Mouse (Mus musculus) c-Kit-positive CD71-positive TER-119-positive erythroid progenitor cells, embryonic 14.5 days (primary cell): ENCODE measurements around the gene Gramd1b.

Experiments used
- DNase-seq: peaks from one replicate; pipeline ENCODE4 v3.0.0-alpha.2; 2013; ENCODE audit warnings: low spot score

Gene Gramd1b

DNA sequence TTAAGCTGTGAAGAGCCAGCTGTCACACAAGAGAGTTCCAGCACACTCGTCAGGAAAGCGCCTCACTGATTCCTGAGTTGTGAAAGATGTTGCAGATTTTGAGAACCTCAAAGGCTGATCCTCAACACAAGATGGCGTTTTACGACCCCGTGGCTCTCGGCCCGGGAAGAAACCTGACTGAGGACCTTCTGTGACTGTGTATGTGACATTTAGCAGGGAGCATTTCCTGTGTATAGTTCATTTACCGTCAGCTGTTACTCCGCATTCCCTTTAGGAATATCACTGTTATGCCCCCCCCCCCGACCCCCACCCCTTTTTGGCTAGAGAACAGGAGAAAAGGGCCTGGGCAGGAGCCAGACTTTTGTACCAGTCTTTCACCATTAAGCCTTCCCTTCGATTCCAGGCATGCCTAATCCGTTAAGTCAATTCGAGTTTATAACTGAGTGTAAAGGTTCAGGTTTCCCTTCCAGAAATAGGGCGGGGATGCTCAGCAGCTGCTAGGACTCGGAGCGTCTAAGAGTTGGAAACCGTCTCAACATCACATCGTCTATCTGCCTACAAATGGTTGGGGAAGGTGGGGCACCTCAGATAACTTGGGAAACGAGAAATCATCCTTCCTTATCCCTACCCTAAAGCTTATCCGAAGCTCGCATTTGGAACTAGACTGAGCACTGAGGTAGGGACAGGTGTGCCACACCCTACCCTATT is 263.0 kb downstream of the Gramd1b start:
- DNase-seq, result no peak

DNA sequence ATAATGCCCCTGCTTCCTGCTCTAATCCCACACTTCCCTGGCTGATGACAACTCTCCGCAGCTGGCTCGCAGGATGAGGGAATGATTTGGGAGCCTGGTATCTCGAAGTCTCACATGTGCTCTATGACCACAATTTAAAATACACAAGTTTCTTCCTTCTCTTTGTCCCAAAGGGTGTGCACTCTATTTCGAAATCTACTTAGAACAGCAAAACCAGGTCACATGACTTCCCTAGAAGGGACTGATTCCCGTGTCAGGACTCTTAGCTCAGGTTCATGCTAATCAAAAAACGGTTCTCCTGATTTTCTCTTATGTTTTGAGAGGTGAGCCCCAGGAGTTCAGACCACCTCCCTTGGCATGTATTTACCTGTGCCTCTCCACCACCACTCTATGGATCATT is 267.3 kb downstream of the Gramd1b start:
- DNase-seq, result no peak

DNA sequence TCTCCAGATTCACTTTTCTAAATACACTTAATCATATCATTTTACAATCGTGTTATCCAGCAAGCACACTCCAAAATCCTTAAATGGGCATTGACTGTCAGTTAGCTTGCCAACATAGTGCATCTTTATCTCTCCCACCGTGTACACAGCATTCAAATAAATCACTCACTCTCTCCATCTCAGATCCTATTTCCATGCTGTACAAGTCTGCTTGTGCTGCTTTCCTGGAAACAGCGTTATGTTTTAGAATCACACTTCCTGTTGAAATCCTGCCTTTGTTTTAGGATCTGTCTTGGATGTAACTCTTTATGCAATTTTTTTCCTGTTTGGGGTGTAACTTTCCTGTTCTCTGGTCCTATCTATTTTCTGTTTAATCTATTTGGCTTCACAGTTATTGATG is 278.7 kb downstream of the Gramd1b start:
- DNase-seq, result no peak

DNA sequence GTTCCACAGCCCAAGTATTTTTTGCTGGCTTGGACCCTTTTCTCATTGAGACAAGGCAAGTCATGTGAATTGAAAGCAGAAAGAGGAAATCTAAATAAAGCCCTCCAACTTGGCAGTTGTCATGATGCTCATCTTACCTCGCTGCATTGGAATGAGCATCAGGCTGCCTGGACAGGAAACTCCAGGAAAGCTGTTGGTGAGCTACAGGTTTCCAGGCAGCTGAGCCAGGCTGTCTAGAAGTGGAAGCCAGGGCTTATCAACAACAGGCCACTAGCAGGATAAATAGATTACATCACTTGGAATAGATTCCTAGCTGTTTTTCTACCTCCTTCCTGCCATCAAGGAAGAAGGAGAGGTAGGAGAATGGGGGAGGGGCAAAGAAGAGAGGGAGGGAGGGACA is 282.1 kb downstream of the Gramd1b start:
- DNase-seq, result no peak

DNA sequence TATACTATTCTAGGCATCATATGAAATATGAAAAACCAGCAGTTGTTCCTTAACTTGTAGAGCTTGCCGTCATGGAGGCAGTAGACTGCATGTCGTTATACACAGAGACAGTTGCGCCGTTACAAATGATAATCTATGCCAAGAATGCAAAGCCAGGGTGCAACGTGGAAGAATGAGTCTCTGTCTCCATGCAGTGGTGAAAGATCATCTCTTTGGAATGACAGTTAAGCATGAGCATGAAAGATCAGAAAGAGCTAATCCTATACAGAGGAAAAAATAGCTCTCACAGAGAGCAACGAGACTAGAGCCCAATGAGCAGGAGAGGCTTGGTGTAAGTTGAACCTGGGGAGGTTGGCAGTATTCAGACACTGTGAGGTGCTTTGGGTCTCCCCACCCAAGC is 284.5 kb downstream of the Gramd1b start:
- no peak for DNase-seq

DNA sequence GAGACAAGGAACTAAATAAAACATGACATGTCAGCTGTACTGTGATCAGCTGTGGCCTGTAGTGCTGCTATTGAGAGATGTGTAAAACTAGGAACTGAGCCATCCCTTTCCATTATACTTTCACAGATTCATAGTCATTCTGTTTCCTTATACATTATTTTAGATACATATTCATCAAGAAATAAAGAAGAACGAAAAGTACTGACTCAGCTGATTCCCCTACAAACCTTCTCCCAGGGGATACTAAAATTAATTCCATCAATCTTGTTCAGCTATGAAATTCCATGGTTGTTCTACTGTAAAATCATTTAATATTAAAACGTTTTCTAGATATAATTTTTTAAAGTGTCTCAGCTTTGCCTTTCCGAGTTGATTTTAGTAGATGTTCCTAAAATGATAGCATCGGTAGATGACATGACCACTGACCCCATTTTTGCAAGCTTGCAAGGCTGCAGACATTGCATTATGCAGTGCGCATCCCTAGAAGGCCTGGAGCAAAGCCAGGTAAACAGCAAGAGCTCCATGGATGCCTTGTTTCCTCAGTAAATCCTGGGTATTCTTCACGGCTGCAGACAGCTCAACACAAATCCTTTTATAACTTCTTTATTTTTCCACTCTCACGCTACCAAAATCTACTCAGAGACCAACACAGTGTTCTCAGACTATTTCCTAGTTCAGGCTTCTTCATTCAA is 285.1 kb downstream of the Gramd1b start:
- no peak for DNase-seq

DNA sequence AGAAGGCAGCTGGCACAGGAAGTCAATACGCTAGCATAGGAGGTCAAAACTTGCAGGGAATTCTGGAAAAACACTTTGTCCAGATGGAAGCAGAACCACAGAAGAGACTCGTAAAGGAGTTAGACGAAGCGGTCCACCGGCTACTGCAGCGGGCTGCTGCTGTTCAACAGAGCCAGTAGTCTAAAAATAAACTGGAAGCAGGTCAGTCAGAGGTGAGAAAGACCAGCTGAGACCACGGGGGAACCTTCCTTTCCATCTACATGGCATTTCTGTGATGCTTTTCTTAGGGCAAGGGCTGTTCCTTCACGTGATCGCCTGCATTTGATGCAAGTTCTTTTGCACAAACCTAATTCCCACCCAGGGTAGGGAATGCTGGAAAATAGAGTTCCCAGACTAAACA is 285.7 kb downstream of the Gramd1b start:
- no peak for DNase-seq
